Mouse (Mus musculus): Measurements from ENCODE around the gene Scn9a. TPM values are rescaled to one million over a fixed set of nuclear protein-coding genes. Genes with fewer than 3 reads are reported as not detected.

The Scn9a gene
- polyA plus RNA-seq, 1 experiment: not detected

DNA sequence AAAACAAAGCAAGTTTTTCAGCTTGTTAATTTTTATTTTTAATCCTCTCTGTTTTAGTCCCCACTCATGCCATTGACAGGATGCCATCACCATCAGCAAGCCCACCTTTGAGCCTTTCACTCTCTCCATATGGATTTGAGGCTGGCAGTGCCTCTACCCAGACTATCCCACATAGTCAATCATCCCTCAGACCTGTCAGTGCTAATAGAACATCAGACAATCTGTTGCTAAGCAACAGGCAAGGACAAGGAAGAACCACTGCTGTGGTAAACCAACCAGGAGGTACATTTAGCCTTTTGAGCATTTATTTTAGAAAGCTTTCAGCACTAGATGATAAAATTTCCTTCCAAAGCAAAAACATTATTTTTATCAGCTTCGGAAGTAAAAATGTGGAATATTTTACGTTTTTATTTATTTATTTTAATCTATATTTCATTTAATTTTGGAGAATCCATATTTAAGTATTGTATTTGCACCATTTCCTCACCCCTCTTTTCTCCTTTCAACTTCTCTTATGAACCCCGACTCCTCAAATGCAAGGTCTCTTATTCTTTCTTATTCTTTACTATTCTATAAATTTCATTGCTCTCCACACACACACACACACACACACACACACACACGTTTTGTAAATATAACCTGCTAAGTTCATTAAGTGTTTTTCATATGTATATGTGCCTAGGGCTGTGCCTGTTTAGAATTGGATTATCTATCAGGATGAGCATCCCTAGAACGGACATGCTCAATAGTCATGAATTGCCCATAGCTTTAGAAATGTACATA is 54.5 kb downstream of the Scn9a start:
- Histone ChIP-seq H3K4me1 (no peaks in the 10 kb centered on the region), H3K36me3 (replicated peaks; ENCODE audit: low read length) (no peaks in the 10 kb centered on the region), H3K4me3 (replicated peaks) (no peak overlapping the region), H3K9me3 (no peaks in the 10 kb centered on the region), H3K27me3 (replicated peaks) (no peaks in the 10 kb centered on the region)
- no peak for TF ChIP-seq GATA1 (IDR thresholded peaks at IDR 0.05; ENCODE audit: borderline replicate concordance, low read length)
- TF ChIP-seq FLI1 (IDR thresholded peaks at IDR 0.05; ENCODE audit: low read length): no peak

DNA sequence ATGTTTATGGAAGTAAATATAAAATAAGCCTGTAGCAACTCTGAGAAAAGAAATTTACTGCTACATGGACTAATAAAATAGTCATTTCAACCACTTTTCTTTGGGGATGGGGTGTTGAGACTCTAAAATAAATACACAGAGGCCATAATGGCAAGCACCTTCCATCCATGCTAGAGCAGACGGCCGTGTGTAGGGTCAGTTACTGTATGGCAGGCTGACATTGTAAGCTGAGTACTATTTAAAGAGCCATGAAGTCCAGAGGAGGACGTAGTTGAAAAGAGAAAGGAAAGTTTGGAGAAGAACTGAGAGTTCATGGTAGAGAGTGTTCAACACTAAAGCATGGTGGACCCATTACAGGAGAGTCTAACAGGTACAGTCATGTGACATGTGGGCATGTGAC is 86.5 kb downstream of the Scn9a start:
- H3K4me1 ChIP-seq: no peaks in the 10 kb centered on the region
- no peaks in the 10 kb centered on the region for H3K27me3 ChIP-seq (replicated peaks)
- H3K4me3 ChIP-seq (replicated peaks): no peak overlapping the region
- TF ChIP-seq GATA1 (IDR thresholded peaks at IDR 0.05; ENCODE audit: borderline replicate concordance, low read length) (no peak), FLI1 (IDR thresholded peaks at IDR 0.05; ENCODE audit: low read length) (no peak)
- H3K9me3 ChIP-seq: peaks cover 18% of the 10 kb centered on the region
- H3K36me3 ChIP-seq (replicated peaks; ENCODE audit: low read length): no peaks in the 10 kb centered on the region

DNA sequence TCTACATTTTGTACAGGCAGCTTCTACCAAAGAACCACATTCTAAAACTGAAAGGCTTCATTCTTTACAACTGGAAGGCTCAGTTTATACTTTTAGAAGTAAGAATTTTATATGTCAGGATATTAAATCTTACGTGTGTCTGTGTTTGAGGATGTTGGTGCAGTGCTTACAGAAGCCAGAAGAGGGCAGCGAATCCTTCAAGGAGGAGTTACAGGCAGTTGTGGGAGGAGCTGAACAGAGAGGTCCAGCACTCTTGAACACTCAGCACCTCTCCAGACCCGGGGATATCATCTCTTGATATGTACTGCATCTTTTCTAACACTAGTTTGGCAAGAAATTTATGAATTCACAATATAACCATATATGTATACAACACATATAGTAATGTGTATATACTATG is 114.8 kb downstream of the Scn9a start:
- H3K4me3 ChIP-seq (replicated peaks): no peak overlapping the region
- TF ChIP-seq GATA1 (IDR thresholded peaks at IDR 0.05; ENCODE audit: borderline replicate concordance, low read length) (no peak), FLI1 (IDR thresholded peaks at IDR 0.05; ENCODE audit: low read length) (no peak)
- 0 out of 2 replicates have a peak, but pooled peaks cover 3% of the 10 kb centered on the region for H3K9me3 ChIP-seq
- H3K27me3 ChIP-seq (replicated peaks): no peaks in the 10 kb centered on the region
- H3K36me3 ChIP-seq (replicated peaks; ENCODE audit: low read length): no peaks in the 10 kb centered on the region
- H3K4me1 ChIP-seq: no peaks in the 10 kb centered on the region

DNA sequence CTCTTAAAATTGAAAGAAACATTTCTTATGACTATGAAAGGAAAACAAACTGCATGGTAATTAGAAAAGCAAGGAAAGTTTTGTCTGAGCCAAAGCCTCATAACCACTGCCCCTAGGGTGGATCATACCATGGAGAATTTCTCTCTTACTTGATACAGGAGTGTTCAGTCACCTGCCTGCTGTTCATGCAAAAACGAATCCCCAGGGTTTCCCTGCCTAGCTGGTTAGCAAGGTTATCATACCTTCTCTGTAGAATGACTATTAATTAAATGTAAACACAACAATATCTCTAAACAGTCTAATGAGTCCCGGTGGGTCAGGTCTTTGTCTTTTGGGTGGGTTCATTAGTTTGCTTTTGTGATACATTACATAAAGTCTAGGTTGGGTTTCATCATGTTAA is 123.3 kb downstream of the Scn9a start:
- Histone ChIP-seq H3K36me3 (replicated peaks; ENCODE audit: low read length) (no peaks in the 10 kb centered on the region), H3K27me3 (replicated peaks) (no peaks in the 10 kb centered on the region), H3K9me3 (0 out of 2 replicates have a peak, but pooled peaks cover 2% of the 10 kb centered on the region), H3K4me3 (replicated peaks) (no peak overlapping the region), H3K4me1 (no peaks in the 10 kb centered on the region)
- TF ChIP-seq GATA1 (IDR thresholded peaks at IDR 0.05; ENCODE audit: borderline replicate concordance, low read length) (no peak), FLI1 (IDR thresholded peaks at IDR 0.05; ENCODE audit: low read length) (no peak)

DNA sequence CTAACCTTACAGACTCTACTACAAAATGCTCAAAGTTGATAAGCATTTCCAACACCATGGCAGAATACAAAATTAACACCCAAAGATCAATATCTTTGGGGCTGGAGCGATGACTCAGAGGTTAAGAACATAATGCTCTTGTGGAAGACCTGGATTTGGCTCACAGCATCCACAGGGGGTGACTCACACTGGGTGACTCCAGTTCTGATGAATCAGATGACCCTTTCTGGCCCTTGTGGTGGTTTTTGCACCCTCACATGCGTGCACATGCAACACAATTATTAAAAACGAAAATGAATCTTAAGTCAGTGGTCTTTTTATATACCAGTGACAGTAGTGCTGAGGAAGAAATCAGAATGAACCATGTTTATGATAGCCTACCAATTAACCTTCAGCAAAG is 126.7 kb downstream of the Scn9a start:
- Histone ChIP-seq H3K9me3 (0 out of 2 replicates have a peak, but pooled peaks cover 2% of the 10 kb centered on the region), H3K4me1 (no peaks in the 10 kb centered on the region), H3K27me3 (replicated peaks) (no peaks in the 10 kb centered on the region), H3K4me3 (replicated peaks) (no peak overlapping the region), H3K36me3 (replicated peaks; ENCODE audit: low read length) (no peaks in the 10 kb centered on the region)
- no peak for TF ChIP-seq GATA1 (IDR thresholded peaks at IDR 0.05; ENCODE audit: borderline replicate concordance, low read length)
- no peak for TF ChIP-seq FLI1 (IDR thresholded peaks at IDR 0.05; ENCODE audit: low read length)

DNA sequence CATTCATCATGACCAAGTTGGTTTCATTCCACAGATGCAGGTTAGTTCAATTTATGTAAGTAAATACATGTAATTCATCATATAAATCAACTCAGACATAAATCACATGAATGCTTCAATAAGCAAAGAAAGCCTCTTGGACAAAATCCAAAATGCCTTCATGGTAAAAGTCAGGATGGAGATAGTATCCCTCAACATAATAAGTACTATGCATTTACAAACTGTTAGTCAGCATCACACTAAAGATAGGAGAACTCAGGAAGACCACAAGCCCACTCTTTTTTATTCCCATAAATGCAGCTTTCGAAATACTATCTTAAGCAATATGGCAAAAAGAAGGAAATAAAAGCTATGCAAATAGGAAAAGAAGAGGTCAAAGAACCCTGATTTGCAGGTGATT is 127.1 kb downstream of the Scn9a start:
- TF ChIP-seq GATA1 (IDR thresholded peaks at IDR 0.05; ENCODE audit: borderline replicate concordance, low read length): no peak
- TF ChIP-seq FLI1 (IDR thresholded peaks at IDR 0.05; ENCODE audit: low read length): no peak
- no peaks in the 10 kb centered on the region for H3K4me1 ChIP-seq
- H3K27me3 ChIP-seq (replicated peaks): no peaks in the 10 kb centered on the region
- 0 out of 2 replicates have a peak, but pooled peaks cover 2% of the 10 kb centered on the region for H3K9me3 ChIP-seq
- no peak overlapping the region for H3K4me3 ChIP-seq (replicated peaks)
- H3K36me3 ChIP-seq (replicated peaks; ENCODE audit: low read length): no peaks in the 10 kb centered on the region

DNA sequence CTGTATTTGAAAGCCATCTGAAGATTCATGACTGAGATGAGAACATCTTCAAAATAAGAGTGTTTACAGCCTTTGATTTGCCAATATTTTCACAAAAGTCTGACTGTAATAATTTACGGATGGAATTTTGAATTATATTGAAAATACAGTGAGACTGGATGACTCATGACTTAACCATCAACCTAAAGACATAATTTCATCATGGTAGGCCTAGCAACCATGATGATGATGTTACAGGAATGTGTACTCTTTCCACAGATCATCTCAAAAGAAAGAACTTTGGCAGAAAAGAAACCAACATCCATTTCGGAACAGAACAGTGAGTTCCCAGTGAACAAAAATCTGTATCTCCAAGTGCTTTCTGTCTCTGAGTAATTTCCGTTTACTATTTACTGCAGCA is 132.6 kb downstream of the Scn9a start:
- no peak for TF ChIP-seq FLI1 (IDR thresholded peaks at IDR 0.05; ENCODE audit: low read length)
- no peak for TF ChIP-seq GATA1 (IDR thresholded peaks at IDR 0.05; ENCODE audit: borderline replicate concordance, low read length)
- no peaks in the 10 kb centered on the region for H3K4me1 ChIP-seq
- H3K9me3 ChIP-seq: no peaks in the 10 kb centered on the region
- H3K36me3 ChIP-seq (replicated peaks; ENCODE audit: low read length): no peaks in the 10 kb centered on the region
- H3K4me3 ChIP-seq (replicated peaks): no peak overlapping the region
- H3K27me3 ChIP-seq (replicated peaks): no peaks in the 10 kb centered on the region

DNA sequence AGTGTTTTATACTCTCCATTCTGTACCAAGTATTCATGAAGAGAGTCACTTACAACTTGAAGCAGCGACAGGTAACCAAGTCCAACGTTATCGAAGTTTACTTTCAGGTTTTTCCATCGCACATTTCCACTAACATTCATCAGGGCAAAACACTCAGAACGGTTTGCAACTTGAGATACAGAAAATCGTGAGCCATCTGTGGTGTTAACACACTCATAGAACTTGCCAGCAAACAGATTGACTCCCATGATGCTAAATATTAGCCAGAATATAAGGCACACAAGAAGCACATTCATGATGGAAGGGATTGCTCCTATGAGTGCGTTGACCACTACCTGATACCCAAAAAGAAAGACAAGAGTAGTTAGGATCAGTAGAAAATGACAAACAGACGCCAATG is 140.2 kb downstream of the Scn9a start:
- TF ChIP-seq FLI1 (IDR thresholded peaks at IDR 0.05; ENCODE audit: low read length) (no peak), GATA1 (IDR thresholded peaks at IDR 0.05; ENCODE audit: borderline replicate concordance, low read length) (no peak)
- H3K9me3 ChIP-seq: no peaks in the 10 kb centered on the region
- H3K4me1 ChIP-seq: no peaks in the 10 kb centered on the region
- H3K4me3 ChIP-seq (replicated peaks): no peak overlapping the region
- H3K36me3 ChIP-seq (replicated peaks; ENCODE audit: low read length): no peaks in the 10 kb centered on the region
- H3K27me3 ChIP-seq (replicated peaks): no peaks in the 10 kb centered on the region

DNA sequence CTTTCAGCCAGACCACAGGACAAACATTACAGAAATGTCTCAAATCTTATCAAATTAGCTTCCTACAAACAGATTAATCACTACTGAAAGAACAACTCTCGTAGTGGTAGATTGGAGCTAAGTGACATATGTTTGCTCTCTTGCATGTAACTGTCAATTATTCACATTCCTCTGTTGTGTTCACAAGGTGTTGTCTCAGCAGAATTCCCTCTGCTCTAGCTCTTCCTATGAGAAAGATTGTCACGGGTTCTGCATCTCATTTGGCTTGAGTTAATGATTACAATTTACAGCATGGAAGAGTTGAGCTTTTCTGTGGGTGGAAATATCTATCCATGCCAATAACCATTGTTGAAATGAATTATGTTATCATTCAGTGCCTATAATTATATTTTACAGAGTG is 156.4 kb downstream of the Scn9a start:
- H3K36me3 ChIP-seq (replicated peaks; ENCODE audit: low read length): no peaks in the 10 kb centered on the region
- H3K4me3 ChIP-seq (replicated peaks): no peak overlapping the region
- TF ChIP-seq FLI1 (IDR thresholded peaks at IDR 0.05; ENCODE audit: low read length) (no peak), GATA1 (IDR thresholded peaks at IDR 0.05; ENCODE audit: borderline replicate concordance, low read length) (no peak)
- no peaks in the 10 kb centered on the region for H3K27me3 ChIP-seq (replicated peaks)
- no peaks in the 10 kb centered on the region for H3K4me1 ChIP-seq
- H3K9me3 ChIP-seq: no peaks in the 10 kb centered on the region

DNA sequence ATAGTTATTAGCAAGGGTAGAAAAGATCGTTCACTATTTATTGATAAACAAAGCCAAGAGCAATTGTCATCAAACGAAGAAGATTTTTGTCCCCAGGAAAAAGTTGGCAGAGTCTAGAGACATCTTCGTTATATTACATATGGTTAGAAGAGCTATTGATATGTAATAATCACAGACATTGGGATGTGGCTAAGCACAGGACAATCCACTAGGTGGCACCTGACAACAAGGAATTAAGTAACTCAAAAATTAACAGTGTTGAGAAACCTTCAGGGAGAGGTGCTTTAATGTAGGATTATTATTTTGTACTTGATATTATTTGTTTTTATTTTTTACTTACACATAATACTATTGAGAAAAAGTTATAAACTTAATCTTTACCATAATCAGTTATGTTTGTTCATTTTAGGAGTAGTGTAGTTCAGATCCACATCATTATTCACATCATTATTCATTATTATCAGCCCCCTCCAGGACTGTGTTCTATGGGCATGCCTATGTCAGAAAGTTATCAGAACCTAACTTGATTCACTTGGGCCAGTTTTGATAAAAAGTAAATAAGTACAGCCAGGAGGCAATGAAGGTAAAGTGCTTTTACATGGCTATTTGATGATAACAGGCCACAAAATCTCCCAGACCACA is 161.5 kb downstream of the Scn9a start:
- Histone ChIP-seq H3K9me3 (no peaks in the 10 kb centered on the region), H3K27me3 (replicated peaks) (no peaks in the 10 kb centered on the region), H3K4me3 (replicated peaks) (no peak overlapping the region), H3K36me3 (replicated peaks; ENCODE audit: low read length) (no peaks in the 10 kb centered on the region), H3K4me1 (no peaks in the 10 kb centered on the region)
- no peak for TF ChIP-seq GATA1 (IDR thresholded peaks at IDR 0.05; ENCODE audit: borderline replicate concordance, low read length)
- no peak for TF ChIP-seq FLI1 (IDR thresholded peaks at IDR 0.05; ENCODE audit: low read length)
